Mouse (Mus musculus): Measurements from ENCODE around the gene Ccnf.
A peak's percentile ranks its signal among the peaks of the same experiment; 100 is the strongest.

Gene Ccnf

GRCm38 (mm10) chr17:24224741-24225140 is 26.5 kb downstream of the Ccnf start:
- DNase-seq (ENCODE audit: low spot score in 2 of 2) = no peak

GRCm38 (mm10) chr17:24223513-24223912 is 27.8 kb downstream of the Ccnf start:
- no peak for DNase-seq (ENCODE audit: low spot score in 2 of 2)

- no peak for DNase-seq (ENCODE audit: low spot score in 2 of 2)
Measured at GRCm38 (mm10) chr17:24222653-24223052, 28.6 kb downstream of the Ccnf start.

GRCm38 (mm10) chr17:24220435-24221411 is 30.6 kb downstream of the Ccnf start, which contains the start of gene Tedc2:
TSS of gene Tedc2 (minus strand) at chr17:24220851.
- DNase-seq (ENCODE audit: low spot score in 2 of 2) = peak; percentile 90 to 91

GRCm38 (mm10) chr17:24216836-24217235 is 34.4 kb downstream of the Ccnf start:
- no peak for DNase-seq (ENCODE audit: low spot score in 2 of 2)

GRCm38 (mm10) chr17:24213186-24213585 is 38.1 kb downstream of the Ccnf start:
- DNase-seq (ENCODE audit: low spot score in 2 of 2) = no peak

- no peak for DNase-seq (ENCODE audit: low spot score in 2 of 2)
Measured at GRCm38 (mm10) chr17:24212441-24213018, 38.8 kb downstream of the Ccnf start.

- peak; percentile 89 to 95 for DNase-seq (ENCODE audit: low spot score in 2 of 2)
Measured at GRCm38 (mm10) chr17:24211631-24212440, 39.4 kb downstream of the Ccnf start.

- no peak for DNase-seq (ENCODE audit: low spot score in 2 of 2)
Measured at GRCm38 (mm10) chr17:24210591-24210990, 40.7 kb downstream of the Ccnf start.

- no peak for DNase-seq (ENCODE audit: low spot score in 2 of 2)
Measured at GRCm38 (mm10) chr17:24209916-24210240, 41.4 kb downstream of the Ccnf start.

- peak in 1 of 2 experiments; percentile 57 for DNase-seq (ENCODE audit: low spot score in 2 of 2)
Measured at GRCm38 (mm10) chr17:24209043-24209915, 42.0 kb downstream of the Ccnf start, which contains the start of gene Ntn3. TSS of gene Ntn3 (minus strand) at chr17:24209531.

GRCm38 (mm10) chr17:24208641-24209042 is 42.6 kb downstream of the Ccnf start:
- no peak for DNase-seq (ENCODE audit: low spot score in 2 of 2)

GRCm38 (mm10) chr17:24207768-24208640 is 43.3 kb downstream of the Ccnf start:
- DNase-seq (ENCODE audit: low spot score in 2 of 2) = no peak

- peak; percentile 75 to 81 for DNase-seq (ENCODE audit: low spot score in 2 of 2)
Measured at GRCm38 (mm10) chr17:24206451-24207351, 44.6 kb downstream of the Ccnf start.

- peak in 1 of 2 experiments; percentile 49 for DNase-seq (ENCODE audit: low spot score in 2 of 2)
Measured at GRCm38 (mm10) chr17:24205908-24206361, 45.3 kb downstream of the Ccnf start.

GRCm38 (mm10) chr17:24205284-24205888 is 45.9 kb downstream of the Ccnf start, which contains the start of gene Tbc1d24:
TSS of gene Tbc1d24 (minus strand) at chr17:24205562.
- DNase-seq (ENCODE audit: low spot score in 2 of 2) = peak; percentile 92 to 94

- DNase-seq (ENCODE audit: low spot score in 2 of 2) = no peak
Measured at GRCm38 (mm10) chr17:24204846-24205245, 46.4 kb downstream of the Ccnf start.

Measured in right cerebral cortex, adult 2 months (tissue).